Mouse (Mus musculus): ENCODE results near the gene Appl2. TPM values are rescaled to one million over a fixed set of nuclear protein-coding genes. Genes with fewer than 3 reads are reported as not detected.
"Not testable (repeated sequence)": the region's sequence is repeated elsewhere in the genome, so short reads cannot be mapped to it uniquely, and the experiment has no call there.

The Appl2 gene
- 32.1 TPM in 2 replicates for polyA plus RNA-seq (2016; fragmentation: Nextera tagmentation; extraction: Ambion mirVana)

DNA sequence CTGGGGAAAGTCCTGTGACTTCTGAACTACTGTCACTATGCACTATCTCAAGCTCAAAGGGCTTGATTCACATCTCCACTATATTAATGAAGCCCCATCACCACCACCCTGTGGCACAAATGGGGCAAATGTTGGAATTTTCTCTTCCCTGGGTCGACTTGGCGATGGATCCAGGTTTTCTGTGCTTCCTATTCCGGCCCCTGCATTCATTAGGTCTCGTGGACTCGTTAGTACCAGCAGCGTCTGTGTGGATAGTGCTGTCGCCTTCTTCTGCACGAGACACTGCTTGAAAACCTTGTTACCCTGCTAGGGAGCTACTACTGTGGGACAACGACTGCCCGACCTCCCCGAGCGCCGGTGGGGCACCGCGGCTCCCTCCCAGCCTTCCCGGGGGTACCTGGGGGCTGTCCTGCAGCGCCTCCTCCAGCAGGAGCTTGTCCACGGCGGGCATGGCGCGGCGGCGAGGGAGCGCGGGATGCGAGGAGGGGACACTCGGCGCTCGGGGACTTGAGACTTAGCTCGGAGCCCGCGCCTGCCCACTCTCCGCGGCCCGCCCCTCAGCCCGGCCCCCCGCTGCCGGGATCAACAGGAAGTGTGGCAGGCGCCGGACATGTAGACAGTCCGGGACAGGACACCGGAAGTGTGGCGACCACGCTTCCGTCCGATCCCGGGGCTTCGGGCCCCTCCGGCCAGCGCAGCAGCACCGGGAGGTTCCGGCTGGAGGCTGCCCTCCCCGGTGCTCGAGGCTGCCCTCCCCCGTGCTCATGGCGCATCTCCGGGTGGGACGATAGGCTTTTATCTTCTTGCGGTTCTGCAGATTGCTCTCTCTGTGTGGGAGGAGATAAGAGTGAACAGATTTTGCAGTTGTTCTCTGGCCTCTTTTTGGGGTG lies at the start of gene Appl2:
Gene Appl2, minus strand, starts transcription at position 608 of the 890 bp plus-strand sequence.
- no peaks in the 10 kb centered on the region for H3K9me3 ChIP-seq
- peak within 1 kb of the TSS; percentile 91 for H3K27ac ChIP-seq
- H3K27me3 ChIP-seq (ENCODE audit: poor library complexity, severe bottlenecking): no peaks in the 10 kb centered on the region
- under 1% methylated on average over 59 of the region's 59 CpGs for WGBS
- peak within 1 kb of the TSS; percentile 81 for H3K4me3 ChIP-seq
- H3K36me3 ChIP-seq (replicated peaks): no peaks in the 10 kb centered on the region
- H3K4me1 ChIP-seq: peaks cover 47% of the 10 kb centered on the region
- DNase-seq (ENCODE audit: extremely low spot score, low spot score): peak; percentile 89

DNA sequence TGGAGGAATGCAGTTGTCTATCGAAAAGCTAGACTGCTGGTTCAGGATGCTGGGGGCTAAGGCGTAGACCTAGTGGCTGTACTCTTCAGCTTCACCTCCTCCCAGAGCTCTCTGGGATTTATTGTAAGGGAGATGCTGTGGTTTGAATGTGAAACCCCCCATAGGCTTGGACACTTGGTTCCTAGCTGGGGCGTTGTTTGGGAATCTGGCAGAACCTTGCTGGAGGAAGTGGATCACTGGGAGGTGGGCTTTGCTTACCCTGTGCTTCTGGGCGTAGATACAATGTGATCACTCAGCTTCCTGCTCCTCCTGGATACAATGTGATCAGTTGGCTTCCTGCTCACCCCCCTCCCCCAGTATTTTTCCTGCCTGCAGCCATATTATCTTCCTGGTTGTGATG lies 47.7 kb upstream of the Appl2 start:
- H3K4me1 ChIP-seq: no peaks in the 10 kb centered on the region
- WGBS: 87% methylated on average over 4 of the region's 4 CpGs
- H3K4me3 ChIP-seq: no peak overlapping the region
- no peaks in the 10 kb centered on the region for H3K27me3 ChIP-seq (ENCODE audit: poor library complexity, severe bottlenecking)
- H3K9me3 ChIP-seq: no peaks in the 10 kb centered on the region
- H3K36me3 ChIP-seq (replicated peaks): no peaks in the 10 kb centered on the region
- H3K27ac ChIP-seq: no peak overlapping the region
- DNase-seq (ENCODE audit: extremely low spot score, low spot score): no peak

DNA sequence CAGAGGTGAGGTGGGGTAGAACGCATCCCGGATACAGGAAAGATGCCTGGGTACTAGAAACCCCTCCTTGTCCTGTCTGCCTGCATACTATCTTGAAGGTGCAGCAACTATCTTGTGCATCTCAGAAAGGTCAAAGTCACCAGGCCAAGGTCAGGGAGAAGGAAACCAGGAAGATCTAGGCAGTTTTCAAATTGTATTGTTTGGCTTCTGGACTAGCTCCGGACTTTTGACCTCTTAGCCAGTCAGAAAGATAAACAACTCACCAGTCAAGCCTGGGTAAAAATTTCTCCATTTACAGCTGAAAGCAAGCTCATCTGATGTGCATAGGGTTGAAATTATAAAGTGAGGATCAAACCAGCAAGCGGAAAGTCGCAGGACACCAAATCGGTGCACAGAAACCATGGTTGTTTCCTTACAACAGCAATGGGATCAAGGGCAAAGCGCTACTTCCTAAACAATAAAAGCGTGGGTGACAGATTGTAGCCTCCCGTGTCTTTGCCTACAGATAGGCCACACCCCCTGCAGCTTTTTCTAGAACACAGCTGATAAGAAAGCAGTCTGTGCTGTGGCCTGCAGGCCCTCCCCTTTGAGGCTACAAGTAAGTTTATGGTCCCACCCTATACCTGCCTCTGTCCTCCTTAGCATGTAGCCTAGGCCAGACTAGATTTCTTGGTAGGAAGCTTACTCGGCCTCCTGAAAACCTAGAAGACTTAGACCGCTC lies 43.8 kb upstream of the Appl2 start:
- WGBS: 93% methylated on average over 11 of the region's 11 CpGs
- no peak for DNase-seq (ENCODE audit: extremely low spot score, low spot score)
- Histone ChIP-seq H3K27ac (no peak overlapping the region), H3K9me3 (no peaks in the 10 kb centered on the region), H3K4me3 (no peak overlapping the region), H3K36me3 (replicated peaks) (no peaks in the 10 kb centered on the region), H3K27me3 (ENCODE audit: poor library complexity, severe bottlenecking) (no peaks in the 10 kb centered on the region), H3K4me1 (no peaks in the 10 kb centered on the region)

DNA sequence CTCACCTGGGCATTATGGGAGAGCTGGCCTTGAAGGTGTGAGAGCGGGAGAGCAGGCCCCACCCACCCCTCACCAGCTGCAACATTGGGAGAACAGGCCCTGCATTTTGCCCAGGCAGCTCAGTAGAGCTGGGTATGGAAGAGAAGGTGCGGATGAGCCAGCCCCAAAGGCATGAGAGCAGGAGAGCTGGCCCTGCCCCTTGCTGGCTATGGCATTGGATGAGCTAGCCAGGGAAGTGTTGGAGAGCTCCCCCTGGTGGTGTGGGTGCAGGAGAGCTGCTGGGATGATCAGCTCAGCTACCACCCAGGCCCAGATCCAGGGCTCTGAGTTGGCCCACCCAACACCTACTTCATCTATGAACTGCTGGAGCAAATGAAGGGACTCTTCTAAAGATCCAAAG lies 39.7 kb upstream of the Appl2 start:
- no peaks in the 10 kb centered on the region for H3K36me3 ChIP-seq (replicated peaks)
- H3K4me1 ChIP-seq: no peaks in the 10 kb centered on the region
- no peak overlapping the region for H3K27ac ChIP-seq
- no peaks in the 10 kb centered on the region for H3K27me3 ChIP-seq (ENCODE audit: poor library complexity, severe bottlenecking)
- no peak overlapping the region for H3K4me3 ChIP-seq
- 89% methylated on average over 2 of the region's 2 CpGs for WGBS
- no peaks in the 10 kb centered on the region for H3K9me3 ChIP-seq
- no peak for DNase-seq (ENCODE audit: extremely low spot score, low spot score)

DNA sequence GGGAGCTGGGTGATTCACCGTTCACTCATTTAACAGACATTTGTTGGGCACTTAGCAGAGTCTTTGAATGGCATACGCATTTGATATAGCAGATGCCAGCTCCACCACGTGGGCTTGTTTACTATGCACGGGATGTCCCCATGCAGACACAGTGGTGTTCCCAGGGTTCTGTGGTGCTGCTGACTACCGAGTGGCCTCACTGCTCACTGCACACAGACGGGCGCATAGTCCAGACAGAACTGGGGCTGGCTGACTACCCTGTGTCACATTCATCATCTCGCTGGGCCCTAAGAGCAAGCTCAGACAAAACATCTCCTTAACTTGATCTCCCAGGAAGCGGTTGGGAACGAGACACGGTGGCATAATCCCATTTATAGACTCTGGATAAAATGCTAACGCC lies 32.8 kb upstream of the Appl2 start:
- Histone ChIP-seq H3K9me3 (0 out of 2 replicates have a peak, but pooled peaks cover 3% of the 10 kb centered on the region), H3K4me3 (no peak overlapping the region), H3K4me1 (no peaks in the 10 kb centered on the region), H3K27ac (no peak overlapping the region), H3K27me3 (ENCODE audit: poor library complexity, severe bottlenecking) (no peaks in the 10 kb centered on the region), H3K36me3 (replicated peaks) (no peaks in the 10 kb centered on the region)
- WGBS: 92% methylated on average over 12 of the region's 12 CpGs
- no peak for DNase-seq (ENCODE audit: extremely low spot score, low spot score)

DNA sequence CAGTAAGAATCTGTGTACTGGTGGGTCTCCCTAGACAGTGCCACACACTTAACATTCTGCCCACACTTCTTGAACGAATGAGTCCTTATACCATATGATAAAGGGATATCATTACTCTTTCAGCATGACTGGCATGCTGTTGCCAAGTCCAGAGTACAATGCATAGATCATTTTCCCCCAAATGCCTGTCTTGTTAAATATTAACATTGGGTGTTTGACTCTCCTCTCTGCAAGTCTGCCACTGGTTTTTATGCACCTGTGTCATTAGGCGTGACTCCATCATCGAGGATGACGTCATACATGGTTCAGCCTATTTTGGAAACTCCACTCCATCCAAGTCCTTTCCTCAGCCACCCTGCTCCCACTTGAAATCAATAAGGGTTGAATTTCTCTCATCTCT lies 18.0 kb upstream of the Appl2 start:
- Histone ChIP-seq H3K36me3 (replicated peaks) (no peaks in the 10 kb centered on the region), H3K9me3 (no peaks in the 10 kb centered on the region), H3K4me3 (no peak overlapping the region), H3K27me3 (ENCODE audit: poor library complexity, severe bottlenecking) (no peaks in the 10 kb centered on the region), H3K27ac (no peak overlapping the region), H3K4me1 (0 out of 2 replicates have a peak, but pooled peaks cover 4% of the 10 kb centered on the region)
- no peak for DNase-seq (ENCODE audit: extremely low spot score, low spot score)
- 86% methylated on average over 4 of the region's 4 CpGs for WGBS

DNA sequence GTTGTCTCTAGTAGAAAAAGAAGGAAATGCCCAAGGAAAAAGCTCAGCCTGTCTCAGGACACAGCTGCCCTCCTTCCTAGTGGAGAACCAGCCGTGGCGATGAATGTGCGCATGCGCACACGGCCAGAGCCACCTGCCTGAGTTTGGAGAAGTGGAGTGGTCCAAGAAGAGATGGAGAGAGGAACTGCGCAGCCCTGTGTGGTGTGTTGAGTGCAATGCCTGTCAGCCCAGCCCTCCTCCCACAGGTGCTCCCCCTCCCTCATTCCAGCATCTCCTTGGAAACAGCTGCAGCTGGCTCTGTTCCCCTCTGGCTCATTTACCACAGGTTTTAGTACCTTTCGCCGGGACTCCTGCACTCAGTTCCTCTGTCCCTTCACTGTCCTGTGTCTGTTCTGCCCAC lies 13.4 kb upstream of the Appl2 start:
- Histone ChIP-seq H3K9me3 (no peaks in the 10 kb centered on the region), H3K27ac (no peak overlapping the region), H3K36me3 (replicated peaks) (no peaks in the 10 kb centered on the region), H3K4me3 (no peak overlapping the region), H3K4me1 (peaks cover 4% of the 10 kb centered on the region; the same call in 1 of the 2 replicates), H3K27me3 (ENCODE audit: poor library complexity, severe bottlenecking) (no peaks in the 10 kb centered on the region)
- 89% methylated on average over 8 of the region's 8 CpGs for WGBS
- DNase-seq (ENCODE audit: extremely low spot score, low spot score): no peak

DNA sequence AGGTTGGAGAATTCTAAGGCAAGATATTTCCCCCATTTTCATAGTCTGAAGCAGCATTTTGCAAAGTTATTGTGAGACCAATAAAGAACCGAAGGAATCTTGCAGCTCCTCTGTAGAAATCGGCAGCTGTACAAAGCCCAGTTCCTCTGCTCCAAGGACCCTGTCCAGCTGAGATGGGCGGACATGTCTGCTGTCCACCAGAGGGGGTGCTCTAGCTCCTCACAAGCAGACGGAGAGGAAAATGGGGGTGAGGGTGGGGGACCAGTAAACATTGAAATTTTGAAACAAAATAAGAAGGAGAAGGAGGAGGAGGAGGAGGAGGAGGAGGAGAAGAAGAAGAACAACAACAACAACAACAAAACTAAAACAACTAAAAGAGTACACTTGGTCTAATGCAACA lies 12.1 kb upstream of the Appl2 start:
- no peak overlapping the region for H3K27ac ChIP-seq
- H3K4me1 ChIP-seq: peaks cover 4% of the 10 kb centered on the region; the same call in 1 of the 2 replicates
- no peaks in the 10 kb centered on the region for H3K36me3 ChIP-seq (replicated peaks)
- H3K4me3 ChIP-seq: no peak overlapping the region
- no peaks in the 10 kb centered on the region for H3K9me3 ChIP-seq
- DNase-seq (ENCODE audit: extremely low spot score, low spot score): no peak
- no peaks in the 10 kb centered on the region for H3K27me3 ChIP-seq (ENCODE audit: poor library complexity, severe bottlenecking)
- 76% methylated on average over 4 of the region's 4 CpGs for WGBS

DNA sequence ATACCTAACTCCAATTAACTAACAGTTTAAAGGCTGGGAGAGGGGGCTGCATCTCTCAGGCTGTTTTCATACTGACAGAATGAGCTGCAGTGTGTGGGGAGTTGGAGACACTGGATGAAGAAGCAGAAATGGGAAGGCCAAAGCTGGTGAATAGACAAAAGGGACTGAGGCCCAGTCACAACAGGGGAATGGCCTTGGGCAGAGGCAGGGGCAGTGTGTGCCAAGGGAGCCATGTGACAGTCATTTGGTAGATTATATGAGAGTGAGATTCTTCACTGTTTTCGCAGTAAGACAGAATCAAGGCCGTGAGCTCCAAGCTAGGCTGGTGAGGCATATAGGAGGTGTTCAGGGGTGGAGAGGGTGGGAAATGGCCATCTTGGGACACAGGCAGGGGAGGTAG lies 6.1 kb upstream of the Appl2 start:
- DNase-seq (ENCODE audit: extremely low spot score, low spot score): no peak
- no peaks in the 10 kb centered on the region for H3K4me1 ChIP-seq
- H3K36me3 ChIP-seq (replicated peaks): no peaks in the 10 kb centered on the region
- no peaks in the 10 kb centered on the region for H3K9me3 ChIP-seq
- 94% methylated on average over 2 of the region's 2 CpGs for WGBS
- H3K4me3 ChIP-seq: no peak overlapping the region
- no peak overlapping the region for H3K27ac ChIP-seq
- H3K27me3 ChIP-seq (ENCODE audit: poor library complexity, severe bottlenecking): no peaks in the 10 kb centered on the region

DNA sequence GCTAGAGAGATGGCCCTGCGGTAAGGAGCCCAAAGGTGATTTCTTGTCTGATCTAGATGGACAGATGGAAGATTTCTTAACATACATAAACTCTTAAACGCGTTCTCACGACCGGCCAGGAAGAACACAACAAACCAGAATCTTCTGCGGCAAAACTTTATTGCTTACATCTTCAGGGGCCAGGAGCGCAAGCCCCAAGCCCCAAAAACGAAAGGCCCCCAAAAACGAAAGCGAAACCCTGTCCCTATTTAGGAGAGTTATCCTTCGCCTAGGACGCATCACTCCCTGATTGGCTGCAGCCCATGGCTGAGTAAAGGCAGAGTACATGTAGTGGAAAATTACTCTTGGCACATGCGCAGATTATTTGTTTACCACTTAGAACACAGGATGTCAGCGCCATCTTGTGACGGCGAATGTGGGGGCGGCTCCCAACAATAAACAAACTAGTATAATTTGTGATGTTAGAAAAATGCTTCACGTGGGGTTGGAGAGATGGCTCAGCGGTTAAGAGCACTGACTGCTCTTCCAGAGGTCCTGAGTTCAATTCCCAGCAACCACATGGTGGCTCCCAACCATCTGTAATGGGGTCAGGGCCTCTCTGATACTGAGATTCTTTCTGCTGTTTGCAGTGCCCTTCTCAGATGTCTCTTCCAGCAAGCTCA lies 3.8 kb upstream of the Appl2 start:
- not testable (repeated sequence) for H3K4me3 ChIP-seq; H3K27ac ChIP-seq; H3K36me3 ChIP-seq (replicated peaks); H3K27me3 ChIP-seq (ENCODE audit: poor library complexity, severe bottlenecking); DNase-seq (ENCODE audit: extremely low spot score, low spot score); H3K9me3 ChIP-seq
- WGBS: 96% methylated on average over 19 of the region's 19 CpGs
- peaks cover 14% of the 10 kb centered on the region for H3K4me1 ChIP-seq

DNA sequence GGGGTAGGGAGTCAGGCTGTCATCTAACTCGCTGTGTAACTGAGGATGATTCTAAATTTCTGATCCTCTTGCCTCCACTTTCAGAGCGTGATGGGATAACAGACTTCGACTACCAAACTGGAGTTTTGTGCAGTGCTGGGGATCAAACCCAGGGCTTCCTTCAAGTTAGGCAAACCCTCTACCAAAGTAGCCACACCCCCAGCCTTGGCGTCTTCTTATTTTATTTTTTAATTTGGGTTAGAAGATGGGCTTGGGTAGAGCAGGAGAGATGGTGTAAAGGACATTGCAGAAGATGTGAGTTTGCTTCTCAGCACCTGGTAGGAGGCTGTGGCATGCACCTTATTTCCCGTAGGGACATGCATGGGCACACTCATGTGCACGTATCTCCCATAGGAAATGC lies 499 bp upstream of the Appl2 start:
- peak overlapping the region; percentile 91 for H3K27ac ChIP-seq
- peak overlapping the region; percentile 81 for H3K4me3 ChIP-seq
- peaks cover 43% of the 10 kb centered on the region for H3K4me1 ChIP-seq
- no peak for DNase-seq (ENCODE audit: extremely low spot score, low spot score)
- H3K9me3 ChIP-seq: no peaks in the 10 kb centered on the region
- WGBS: 35% methylated on average over 6 of the region's 6 CpGs
- H3K36me3 ChIP-seq (replicated peaks): no peaks in the 10 kb centered on the region
- no peaks in the 10 kb centered on the region for H3K27me3 ChIP-seq (ENCODE audit: poor library complexity, severe bottlenecking)

DNA sequence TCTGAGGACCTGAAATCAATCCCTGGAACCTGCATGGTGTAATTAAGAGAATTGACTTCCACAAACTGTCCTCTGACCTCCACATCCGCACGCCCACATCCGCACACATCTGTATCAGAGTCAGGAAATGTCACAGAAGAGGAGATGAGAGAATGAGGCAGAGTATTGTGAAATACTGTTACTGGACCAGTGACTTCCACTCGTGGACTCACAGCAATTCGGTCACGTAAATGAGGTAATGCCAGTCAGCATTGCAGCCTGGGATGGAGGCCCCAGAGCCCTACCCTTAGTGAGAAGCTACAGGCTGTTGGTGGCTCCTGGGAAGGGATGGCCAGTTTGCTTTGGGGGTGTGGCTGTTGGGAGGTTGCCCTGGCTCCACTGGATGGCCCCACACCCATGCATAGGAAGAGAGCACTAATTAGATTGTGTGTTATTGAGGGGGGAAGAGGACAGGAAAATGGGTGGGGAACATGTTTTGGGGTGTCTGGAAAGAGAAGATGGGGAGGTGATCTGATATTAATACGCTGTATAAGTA lies 2.1 kb downstream of the Appl2 start:
- 92% methylated on average over 7 of the region's 7 CpGs for WGBS
- Histone ChIP-seq H3K4me3 (no peak overlapping the region), H3K27ac (no peak overlapping the region), H3K36me3 (replicated peaks) (no peaks in the 10 kb centered on the region), H3K4me1 (peaks cover 47% of the 10 kb centered on the region), H3K27me3 (ENCODE audit: poor library complexity, severe bottlenecking) (no peaks in the 10 kb centered on the region), H3K9me3 (no peaks in the 10 kb centered on the region)
- DNase-seq (ENCODE audit: extremely low spot score, low spot score): no peak

Measured in forebrain, embryonic 10.5 days (tissue).